Mouse (Mus musculus) stomach, postnatal 0 days (tissue): ENCODE data around the gene Itga9.

ENCODE experiments used
- CTCF ChIP-seq: IDR thresholded peaks from 2 replicates; pipeline ENCODE4 v1.5.1; 2016; ENCODE audit warnings: antibody characterized with exemption, low read depth, mild to moderate bottlenecking, moderate library complexity
- EP300 ChIP-seq: optimal IDR thresholded peaks from 2 replicates; pipeline ENCODE3; 2016; ENCODE audit warnings: antibody characterized with exemption

- TF ChIP-seq CTCF (no peak), EP300 (no peak)
Observed at GRCm38 (mm10) chr9:118653436-118653835, 46.9 kb downstream of the Itga9 start.
